Mouse (Mus musculus) G1E (cell line): ENCODE measurements around the gene Jmjd1c. TPM values are rescaled to one million over a fixed set of nuclear protein-coding genes. Genes with fewer than 3 reads are reported as not detected.

Experiments
- ATAC-seq: 2 replicates; pipeline ENCODE4 v1.8.0; 2016; ENCODE audit warnings: mild to moderate bottlenecking; ENCODE audit not compliant: insufficient number of reproducible peaks, poor library complexity, low FRiP score, severe bottlenecking; ENCODE audit errors: extremely low read depth
- DNase-seq: peaks from one replicate; pipeline ENCODE4 v3.0.0; 2012; ENCODE audit warnings: low spot score
- H3K27me3 ChIP-seq: 2 replicates; pipeline ENCODE4 v1.6.1; 2012; ENCODE audit warnings: mild to moderate bottlenecking, low read length, inconsistent platforms; ENCODE audit not compliant: insufficient read depth
- H3K36me3 ChIP-seq: replicated peaks from 2 replicates; pipeline ENCODE3; 2012; ENCODE audit warnings: mild to moderate bottlenecking, inconsistent platforms
- H3K4me1 ChIP-seq: 2 replicates; pipeline ENCODE4 v1.6.1; 2012; ENCODE audit warnings: low read depth, low read length, inconsistent platforms, mixed read lengths; ENCODE audit not compliant: insufficient read depth
- H3K4me3 ChIP-seq: 2 replicates; pipeline ENCODE4 v1.5.1; 2012; ENCODE audit warnings: low read depth, mild to moderate bottlenecking, inconsistent platforms, low read length, moderate library complexity, mixed read lengths
- H3K9me3 ChIP-seq: replicated peaks from 2 replicates; pipeline ENCODE4 v1.6.1; 2012; ENCODE audit warnings: inconsistent platforms
- CTCF ChIP-seq: IDR thresholded peaks from 2 replicates; pipeline ENCODE4 v1.5.1; 2012; ENCODE audit warnings: low read depth, low read length, inconsistent platforms, mixed read lengths
- GATA1 ChIP-seq: IDR thresholded peaks from 2 replicates; pipeline ENCODE4 v1.6.1; 2012; ENCODE audit warnings: borderline replicate concordance, low read length, inconsistent platforms, mixed read lengths
- GATA2 ChIP-seq: IDR thresholded peaks from 2 replicates; pipeline ENCODE4 v1.6.1; 2012; ENCODE audit warnings: low read depth, low read length, inconsistent platforms, borderline replicate concordance
- POLR2AphosphoS5 ChIP-seq: IDR thresholded peaks from 2 replicates; pipeline ENCODE4 v1.6.1; 2012; ENCODE audit warnings: low read depth, low read length, inconsistent platforms; ENCODE audit not compliant: insufficient replicate concordance
- TAL1 ChIP-seq: conservative IDR thresholded peaks from 2 replicates; pipeline ENCODE4 v1.6.1; 2012; ENCODE audit warnings: low read depth, low read length, inconsistent platforms, mixed read lengths
- polyA plus RNA-seq: library from polyadenylated mRNA; stranded (reverse); fragments of >175 nt; gene quantifications from 2 replicates; pipeline ENCODE4 v1.2.3, GENCODE M21; 2012
- total RNA-seq, 2 experiments: library from RNA; stranded (forward) in 1 of 2; stranded (reverse) in 1 of 2; fragments of 200-1000 nt in 1 of 2; fragments of >200 nt in 1 of 2; fragmentation: Nextera tagmentation in 1 of 2; gene quantifications; 2 replicates each; pipeline ENCODE4 v1.2.3; 2014 to 2017

The Jmjd1c gene
- total and polyA plus RNA-seq, 3 experiments = 9.1 to 184 (median 102) TPM

GRCm38 (mm10) chr10:67282531-67282930, 186.6 kb downstream of the Jmjd1c start:
- TF ChIP-seq POLR2AphosphoS5 (no peak), CTCF (no peak), GATA1 (no peak), GATA2 (no peak), TAL1 (no peak)

GRCm38 (mm10) chr10:67283516-67283915, 187.6 kb downstream of the Jmjd1c start:
- Histone ChIP-seq H3K4me1 (peaks cover 59% of the 10 kb centered on the region), H3K27me3 (no peaks in the 10 kb centered on the region), H3K36me3 (peaks cover 38% of the 10 kb centered on the region), H3K4me3 (peak overlapping the region; percentile 95), H3K9me3 (no peaks in the 10 kb centered on the region)
- DNase-seq = no peak
- ATAC-seq = no peak
- TF ChIP-seq GATA1 = no peak
- TF ChIP-seq TAL1 = no peak
- no peak for TF ChIP-seq GATA2
- TF ChIP-seq CTCF = no peak
- TF ChIP-seq POLR2AphosphoS5 = no peak

More at GRCm38 (mm10) chr10:67282531-67282930, 186.6 kb downstream of the Jmjd1c start:
- Histone ChIP-seq H3K36me3 (peaks cover 46% of the 10 kb centered on the region), H3K9me3 (no peaks in the 10 kb centered on the region), H3K4me3 (peak overlapping the region; percentile 95; the same call in 1 of the 2 replicates), H3K4me1 (peaks cover 58% of the 10 kb centered on the region), H3K27me3 (no peaks in the 10 kb centered on the region)
- DNase-seq = no peak
- no peak for ATAC-seq

DNA sequence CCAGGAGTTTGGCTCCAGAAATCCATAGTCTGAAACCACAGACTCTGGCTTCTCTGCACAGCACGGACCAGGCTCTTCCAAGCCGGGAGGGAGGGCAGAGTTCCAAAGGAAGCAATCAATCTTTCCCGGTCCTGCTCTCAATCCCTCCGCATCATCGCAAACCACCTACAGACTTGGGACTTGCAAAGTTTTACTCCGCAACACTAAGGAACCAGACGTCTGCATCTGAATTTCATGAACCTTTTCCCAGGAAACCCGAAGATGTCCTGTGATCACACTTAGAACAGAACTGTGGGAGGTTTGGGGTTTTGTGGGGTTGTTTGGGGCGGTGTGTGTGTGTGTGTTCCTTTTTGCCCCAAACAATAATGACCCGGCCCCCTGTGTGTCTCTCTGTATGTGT, 188.4 kb downstream of the Jmjd1c start:
- H3K36me3 ChIP-seq = peaks cover 33% of the 10 kb centered on the region
- H3K27me3 ChIP-seq = no peaks in the 10 kb centered on the region
- peaks cover 62% of the 10 kb centered on the region for H3K4me1 ChIP-seq
- DNase-seq (no peak), ATAC-seq (no peak)
- H3K9me3 ChIP-seq = peaks cover 4% of the 10 kb centered on the region; the same call in 1 of the 2 replicates
- no peak for TF ChIP-seq GATA1
- TF ChIP-seq POLR2AphosphoS5 = no peak
- TF ChIP-seq CTCF = no peak
- TF ChIP-seq GATA2 = no peak
- no peak for TF ChIP-seq TAL1
- peak overlapping the region; percentile 95 for H3K4me3 ChIP-seq

DNA sequence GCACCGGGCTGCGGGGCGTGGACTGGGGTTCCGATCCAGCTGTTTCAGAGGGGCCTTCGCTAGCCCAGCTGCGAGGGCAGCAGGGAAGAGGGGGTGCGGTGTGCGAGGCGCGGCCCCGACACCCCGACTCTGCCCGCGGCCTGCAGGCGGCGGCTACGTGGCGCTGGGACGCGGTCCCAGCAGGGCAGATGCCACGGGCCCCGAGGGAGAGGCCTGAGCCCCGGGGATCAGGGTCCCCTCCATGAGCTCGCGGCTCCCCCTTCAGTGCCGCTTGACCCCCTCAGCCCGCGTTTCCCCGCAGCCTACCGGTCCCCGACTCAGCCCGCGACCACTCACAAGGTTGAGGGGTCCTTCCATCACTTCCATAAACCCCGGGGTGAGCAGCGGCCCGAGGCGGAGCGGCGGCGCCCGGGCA, 188.8 kb downstream of the Jmjd1c start:
- 0 out of 2 replicates have a peak, but pooled peaks have one; percentile 16 for ATAC-seq
- TF ChIP-seq GATA1 = no peak
- H3K9me3 ChIP-seq = peaks cover 6% of the 10 kb centered on the region
- DNase-seq = peak; percentile 30
- no peaks in the 10 kb centered on the region for H3K27me3 ChIP-seq
- H3K4me1 ChIP-seq = peaks cover 62% of the 10 kb centered on the region
- peak overlapping the region; percentile 95 for H3K4me3 ChIP-seq
- H3K36me3 ChIP-seq = peaks cover 32% of the 10 kb centered on the region

- Histone ChIP-seq H3K27me3 (no peaks in the 10 kb centered on the region), H3K4me3 (peak within 1 kb of the TSS; percentile 95), H3K9me3 (peaks cover 9% of the 10 kb centered on the region), H3K36me3 (peaks cover 26% of the 10 kb centered on the region), H3K4me1 (peaks cover 61% of the 10 kb centered on the region)
- DNase-seq (peak; percentile 84), ATAC-seq (peak; percentile 61)
- TF ChIP-seq GATA2 (no peak), TAL1 (no peak), POLR2AphosphoS5 (no peak)
These were observed 189.4 kb downstream of the Jmjd1c start, which contains the start of gene Nrbf2 for GRCm38 (mm10) chr10:67285176-67285814. Gene Nrbf2 (minus strand): TSS chr10:67285305.

DNA sequence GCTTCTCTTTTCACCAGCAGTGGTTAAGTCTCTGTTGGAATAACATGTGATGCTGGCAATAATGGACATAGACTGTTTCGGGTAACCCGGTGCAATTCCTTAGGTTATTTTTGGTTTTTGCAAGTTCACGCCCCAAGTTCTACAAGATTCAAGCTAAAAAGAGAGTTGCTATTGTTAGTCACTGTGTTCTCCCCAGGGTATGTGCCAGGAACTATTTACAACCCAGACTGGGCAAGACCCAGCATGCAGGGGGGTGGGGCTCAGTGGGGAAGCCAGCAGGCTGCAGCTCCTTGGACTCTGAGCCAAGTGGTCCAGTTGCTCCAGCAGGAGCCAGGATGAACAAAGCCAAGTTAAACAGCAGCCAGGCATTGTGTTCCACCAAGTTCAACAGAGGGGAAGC, 192.0 kb downstream of the Jmjd1c start:
- TF ChIP-seq POLR2AphosphoS5 = no peak
- no peak for TF ChIP-seq TAL1
- DNase-seq (no peak), ATAC-seq (no peak)
- Histone ChIP-seq H3K27me3 (no peaks in the 10 kb centered on the region), H3K36me3 (peaks cover 9% of the 10 kb centered on the region), H3K4me1 (peaks cover 58% of the 10 kb centered on the region), H3K4me3 (no peak overlapping the region), H3K9me3 (peaks cover 9% of the 10 kb centered on the region)

GRCm38 (mm10) chr10:67290622-67291021, 194.7 kb downstream of the Jmjd1c start:
- DNase-seq (no peak), ATAC-seq (no peak)
- TF ChIP-seq CTCF (no peak), GATA2 (no peak)
- no peak overlapping the region for H3K4me3 ChIP-seq
- H3K27me3 ChIP-seq = no peaks in the 10 kb centered on the region
- H3K36me3 ChIP-seq = no peaks in the 10 kb centered on the region
- H3K9me3 ChIP-seq = peaks cover 9% of the 10 kb centered on the region
- peaks cover 67% of the 10 kb centered on the region for H3K4me1 ChIP-seq
